Mouse (Mus musculus): ENCODE data around the gene Tekt1. TPM values are rescaled to one million over a fixed set of nuclear protein-coding genes. Genes with fewer than 3 reads are reported as not detected.
"Not testable (repeated sequence)": the region's sequence is repeated elsewhere in the genome, so short reads cannot be mapped to it uniquely, and the experiment has no call there.

Tekt1 gene
- polyA plus RNA-seq, 1 experiment from 2014 or later, result 0.08 TPM

GRCm38 (mm10) chr11:72352272-72352671, 10.0 kb downstream of the Tekt1 start:
- no peak overlapping the region for H3K4me3 ChIP-seq (ENCODE audit: low read depth, low read length)
- H3K9me3 ChIP-seq (ENCODE audit: control insufficient read depth), result no peaks in the 10 kb centered on the region
- no peak overlapping the region for H3K4me2 ChIP-seq (replicated peaks; ENCODE audit: low read depth)
- H3K27me3 ChIP-seq (replicated peaks; ENCODE audit: control insufficient read depth, insufficient read depth, low read length), result no peaks in the 10 kb centered on the region
- no peak for ATAC-seq
- H3K27ac ChIP-seq (ENCODE audit: low read depth, low read length), result no peak overlapping the region
- TF ChIP-seq CTCF (IDR thresholded peaks at IDR 0.05; ENCODE audit: low read depth), result no peak
- no peak overlapping the region for H3K9ac ChIP-seq (ENCODE audit: low read depth, low read length)
- no peaks in the 10 kb centered on the region for H3K4me1 ChIP-seq (replicated peaks; ENCODE audit: control insufficient read depth, insufficient read depth, low read length)
- no peaks in the 10 kb centered on the region for H3K36me3 ChIP-seq (ENCODE audit: control insufficient read depth, insufficient read depth)
- WGBS, result 44% methylated on average over 1 of the region's 1 CpGs

DNA sequence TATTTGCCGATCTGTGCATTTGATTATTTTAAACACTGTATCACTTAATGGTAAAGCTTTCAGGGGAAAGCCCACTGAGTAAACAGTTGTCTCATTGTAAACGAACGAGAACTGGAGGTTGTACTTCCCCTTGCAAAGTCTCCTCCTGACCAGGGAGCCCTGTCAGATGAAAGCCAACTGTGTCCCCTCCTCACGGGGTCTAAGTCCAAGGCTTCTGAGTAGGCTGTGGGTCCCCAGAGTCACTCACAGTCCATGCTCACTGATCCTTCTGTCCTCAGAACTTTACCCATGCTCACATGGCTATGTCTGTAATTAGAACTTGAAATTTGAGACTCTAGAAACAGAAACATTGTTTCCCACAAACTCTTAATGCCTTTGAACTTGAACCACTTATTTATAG, 12.6 kb downstream of the Tekt1 start:
- no peak for TF ChIP-seq CTCF (IDR thresholded peaks at IDR 0.05; ENCODE audit: low read depth)
- whole genome bisulfite sequencing, result 16% methylated on average over 4 of the region's 4 CpGs
- H3K9ac ChIP-seq (ENCODE audit: low read depth, low read length), result no peak overlapping the region

GRCm38 (mm10) chr11:72349016-72349415, 13.2 kb downstream of the Tekt1 start:
- H3K9ac ChIP-seq (ENCODE audit: low read depth, low read length), result no peak overlapping the region
- H3K9me3 ChIP-seq (ENCODE audit: control insufficient read depth), result no peaks in the 10 kb centered on the region
- H3K4me1 ChIP-seq (replicated peaks; ENCODE audit: control insufficient read depth, insufficient read depth, low read length), result no peaks in the 10 kb centered on the region
- ATAC-seq, result no peak
- H3K4me3 ChIP-seq (ENCODE audit: low read depth, low read length), result no peak overlapping the region
- no peak overlapping the region for H3K27ac ChIP-seq (ENCODE audit: low read depth, low read length)
- H3K4me2 ChIP-seq (replicated peaks; ENCODE audit: low read depth), result no peak overlapping the region
- no peak for TF ChIP-seq CTCF (IDR thresholded peaks at IDR 0.05; ENCODE audit: low read depth)
- H3K36me3 ChIP-seq (ENCODE audit: control insufficient read depth, insufficient read depth), result no peaks in the 10 kb centered on the region
- 37% methylated on average over 8 of the region's 8 CpGs for WGBS
- H3K27me3 ChIP-seq (replicated peaks; ENCODE audit: control insufficient read depth, insufficient read depth, low read length), result no peaks in the 10 kb centered on the region

More for the DNA sequence above, 12.6 kb downstream of the Tekt1 start:
- Histone ChIP-seq H3K9me3 (ENCODE audit: control insufficient read depth) (no peaks in the 10 kb centered on the region), H3K27ac (ENCODE audit: low read depth, low read length) (no peak overlapping the region), H3K27me3 (replicated peaks; ENCODE audit: control insufficient read depth, insufficient read depth, low read length) (no peaks in the 10 kb centered on the region), H3K4me2 (replicated peaks; ENCODE audit: low read depth) (no peak overlapping the region), H3K36me3 (ENCODE audit: control insufficient read depth, insufficient read depth) (no peaks in the 10 kb centered on the region), H3K4me3 (ENCODE audit: low read depth, low read length) (no peak overlapping the region), H3K4me1 (replicated peaks; ENCODE audit: control insufficient read depth, insufficient read depth, low read length) (no peaks in the 10 kb centered on the region)
- ATAC-seq, result no peak

- no peaks in the 10 kb centered on the region for H3K4me1 ChIP-seq (replicated peaks; ENCODE audit: control insufficient read depth, insufficient read depth, low read length)
- H3K4me3 ChIP-seq (ENCODE audit: low read depth, low read length), result no peak overlapping the region
- no peaks in the 10 kb centered on the region for H3K27me3 ChIP-seq (replicated peaks; ENCODE audit: control insufficient read depth, insufficient read depth, low read length)
- no peak overlapping the region for H3K9ac ChIP-seq (ENCODE audit: low read depth, low read length)
- H3K9me3 ChIP-seq (ENCODE audit: control insufficient read depth), result no peaks in the 10 kb centered on the region
- H3K27ac ChIP-seq (ENCODE audit: low read depth, low read length), result no peak overlapping the region
- 38% methylated on average over 10 of the region's 10 CpGs for WGBS
- no peak overlapping the region for H3K4me2 ChIP-seq (replicated peaks; ENCODE audit: low read depth)
- no peak for TF ChIP-seq CTCF (IDR thresholded peaks at IDR 0.05; ENCODE audit: low read depth)
- no peak for ATAC-seq
- H3K36me3 ChIP-seq (ENCODE audit: control insufficient read depth, insufficient read depth), result no peaks in the 10 kb centered on the region
These were observed 13.7 kb downstream of the Tekt1 start for GRCm38 (mm10) chr11:72348563-72348962.

GRCm38 (mm10) chr11:72344486-72344885, 17.8 kb downstream of the Tekt1 start:
- H3K36me3 ChIP-seq (ENCODE audit: control insufficient read depth, insufficient read depth), result no peaks in the 10 kb centered on the region
- no peak overlapping the region for H3K27ac ChIP-seq (ENCODE audit: low read depth, low read length)
- no peaks in the 10 kb centered on the region for H3K4me1 ChIP-seq (replicated peaks; ENCODE audit: control insufficient read depth, insufficient read depth, low read length)
- H3K9me3 ChIP-seq (ENCODE audit: control insufficient read depth), result no peaks in the 10 kb centered on the region
- no peak for ATAC-seq
- WGBS, result 74% methylated on average over 11 of the region's 11 CpGs
- H3K4me2 ChIP-seq (replicated peaks; ENCODE audit: low read depth), result no peak overlapping the region
- H3K4me3 ChIP-seq (ENCODE audit: low read depth, low read length), result no peak overlapping the region
- TF ChIP-seq CTCF (IDR thresholded peaks at IDR 0.05; ENCODE audit: low read depth), result no peak
- H3K9ac ChIP-seq (ENCODE audit: low read depth, low read length), result no peak overlapping the region
- H3K27me3 ChIP-seq (replicated peaks; ENCODE audit: control insufficient read depth, insufficient read depth, low read length), result no peaks in the 10 kb centered on the region

GRCm38 (mm10) chr11:72343904-72344303, 18.3 kb downstream of the Tekt1 start:
- no peak overlapping the region for H3K27ac ChIP-seq (ENCODE audit: low read depth, low read length)
- no peaks in the 10 kb centered on the region for H3K27me3 ChIP-seq (replicated peaks; ENCODE audit: control insufficient read depth, insufficient read depth, low read length)
- H3K9me3 ChIP-seq (ENCODE audit: control insufficient read depth), result no peaks in the 10 kb centered on the region
- H3K4me1 ChIP-seq (replicated peaks; ENCODE audit: control insufficient read depth, insufficient read depth, low read length), result no peaks in the 10 kb centered on the region
- WGBS, result 26% methylated on average over 8 of the region's 8 CpGs
- no peak overlapping the region for H3K4me2 ChIP-seq (replicated peaks; ENCODE audit: low read depth)
- TF ChIP-seq CTCF (IDR thresholded peaks at IDR 0.05; ENCODE audit: low read depth), result peak; percentile 83
- H3K9ac ChIP-seq (ENCODE audit: low read depth, low read length), result no peak overlapping the region
- H3K4me3 ChIP-seq (ENCODE audit: low read depth, low read length), result no peak overlapping the region
- H3K36me3 ChIP-seq (ENCODE audit: control insufficient read depth, insufficient read depth), result no peaks in the 10 kb centered on the region
- no peak for ATAC-seq

DNA sequence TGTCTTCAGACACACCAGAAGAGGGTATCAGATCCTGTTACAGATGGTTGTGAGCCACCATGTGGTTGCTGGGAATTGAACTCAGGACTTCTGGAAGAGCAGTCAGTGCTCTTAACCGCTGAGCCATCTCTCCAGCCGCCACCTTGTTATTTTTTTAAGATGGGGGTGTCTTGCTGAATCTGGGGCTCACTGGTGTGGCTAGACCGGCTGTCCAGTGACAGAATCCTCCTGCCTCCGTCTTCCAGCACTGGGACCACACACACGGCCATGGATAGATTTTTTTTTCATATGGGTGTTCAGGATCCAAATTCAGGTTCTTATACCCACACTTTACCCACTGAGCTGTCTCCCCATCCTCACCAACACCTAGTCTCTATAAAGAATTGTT, 19.0 kb downstream of the Tekt1 start:
- H3K4me1 ChIP-seq (replicated peaks; ENCODE audit: control insufficient read depth, insufficient read depth, low read length); H3K4me2 ChIP-seq (replicated peaks; ENCODE audit: low read depth); H3K9ac ChIP-seq (ENCODE audit: low read depth, low read length); H3K27me3 ChIP-seq (replicated peaks; ENCODE audit: control insufficient read depth, insufficient read depth, low read length); H3K27ac ChIP-seq (ENCODE audit: low read depth, low read length); H3K9me3 ChIP-seq (ENCODE audit: control insufficient read depth); ATAC-seq; H3K36me3 ChIP-seq (ENCODE audit: control insufficient read depth, insufficient read depth); H3K4me3 ChIP-seq (ENCODE audit: low read depth, low read length): not testable (repeated sequence)
- WGBS, result 91% methylated on average over 5 of the region's 5 CpGs

All from intestine, postnatal 0 days (tissue).